Mouse (Mus musculus) subcutaneous adipose tissue, adult 2 months (tissue): ENCODE results near the gene Fbxw7. TPM values are rescaled to one million over a fixed set of nuclear protein-coding genes. Genes with fewer than 3 reads are reported as not detected.

Experiments used
- polyA plus RNA-seq: library from polyadenylated mRNA; depleted of rRNA; stranded (reverse); fragments of >200 nt; gene quantifications from 2 replicates; pipeline ENCODE4 v1.2.3, GENCODE M21; 2012; ENCODE audit warnings: low replicate concordance; rRNA removed

Fbxw7 gene
- polyA plus RNA-seq, result 3.6 and 5.3 TPM in 2 replicates

DNA sequence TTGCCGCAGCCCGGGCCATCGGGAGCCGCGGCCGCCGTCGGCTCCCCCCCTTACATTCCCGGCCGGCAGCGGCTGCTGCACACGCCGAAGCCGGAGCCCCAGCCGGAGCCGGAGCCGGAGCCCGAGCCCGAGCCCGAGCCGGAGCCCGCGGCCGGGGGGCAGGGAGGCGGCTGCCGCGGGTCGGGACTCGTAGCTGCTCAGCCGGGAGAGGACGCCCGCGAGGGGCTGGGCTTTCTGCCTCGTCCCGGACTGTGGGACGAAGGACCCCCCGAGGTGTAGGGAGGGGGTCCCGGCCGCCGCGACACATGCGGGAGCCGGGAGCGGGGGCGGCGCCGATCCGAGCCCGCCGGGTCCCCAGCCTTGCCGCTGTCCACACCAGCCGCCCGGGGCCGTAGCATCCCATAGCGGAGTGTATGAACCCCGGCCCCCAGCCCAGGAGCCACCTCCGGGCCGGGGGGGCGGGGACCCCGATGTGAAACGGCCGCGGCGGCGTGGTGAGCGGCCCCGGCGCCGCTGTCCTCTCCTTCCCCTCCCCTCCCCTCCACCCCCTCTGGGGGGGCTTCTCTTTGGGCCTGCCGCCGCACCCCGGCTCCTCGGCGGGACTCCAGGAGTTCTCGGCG lies at the start of gene Fbxw7:
Fbxw7 (plus strand) TSS at position 507 of the 620 bp plus-strand sequence.

Other genes starting within 250 kb of the Fbxw7 start
- gene Arfip1, start 232.6 kb upstream of the Fbxw7 start, polyA plus RNA-seq, result 9.3 and 17.9 TPM in 2 replicates
- 0.03 TPM in 1 of 2 replicates, not detected in the other for gene Tigd4, start 221.7 kb upstream of the Fbxw7 start, polyA plus RNA-seq
- gene Tmem154, start 149.1 kb upstream of the Fbxw7 start, polyA plus RNA-seq, result 2.1 and 3.6 TPM in 2 replicates